Mouse (Mus musculus) C2C12 (cell line): ENCODE measurements around the gene Atp6v1d.

Experiments used
- CTCF ChIP-seq: IDR thresholded peaks from one replicate; pipeline ENCODE4 v1.5.1; 2011; ENCODE audit not compliant: control insufficient read depth, insufficient read depth, insufficient read length
- MAX ChIP-seq: IDR thresholded peaks from one replicate; pipeline ENCODE4 v1.6.1; 2011; ENCODE audit warnings: mild to moderate bottlenecking, control low read depth
- USF1 ChIP-seq: IDR thresholded peaks from one replicate; pipeline ENCODE4 v1.6.1; 2011; ENCODE audit warnings: low read depth, mild to moderate bottlenecking, control low read depth, moderate library complexity

- TF ChIP-seq CTCF: no peak
- TF ChIP-seq MAX: no peak
- TF ChIP-seq USF1: no peak
These were observed 67.2 kb downstream of the Atp6v1d start for GRCm38 (mm10) chr12:78794236-78794635.
